Mouse (Mus musculus) erythroblast, embryonic 14.5 days (primary cell): ENCODE results near the gene Prr22.

Experiments
- GATA1 ChIP-seq: IDR thresholded peaks from 2 replicates; pipeline ENCODE4 v1.6.1; 2012; ENCODE audit warnings: low read length, inconsistent platforms, mixed read lengths
- TAL1 ChIP-seq: IDR thresholded peaks from 3 replicates; pipeline ENCODE4 v1.6.1; 2012; ENCODE audit warnings: low read length, inconsistent platforms, mixed read lengths

DNA sequence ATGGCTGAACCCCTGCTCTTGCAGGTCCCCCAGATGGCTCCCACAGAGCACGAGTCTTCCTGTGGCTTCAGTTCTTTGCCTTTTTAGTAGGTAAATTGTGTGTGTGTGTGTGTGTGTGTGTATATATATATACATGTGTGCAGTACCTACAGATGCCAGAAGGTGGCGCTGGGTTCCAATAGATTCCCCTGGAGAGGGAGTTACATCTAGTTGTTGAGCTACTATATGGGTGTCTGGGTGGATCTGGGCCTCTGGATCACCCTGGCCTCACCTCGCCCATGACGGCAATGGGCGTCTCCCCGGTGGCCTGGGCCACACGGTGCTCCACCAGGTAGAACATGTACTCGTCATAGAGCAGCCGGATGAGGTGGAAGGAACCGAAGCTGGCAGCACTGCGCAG, 7.5 kb downstream of the Prr22 start:
- no peak for TF ChIP-seq GATA1
- TF ChIP-seq TAL1: no peak
